Mouse (Mus musculus): Measurements from ENCODE around the gene Mdp1. TPM values are rescaled to one million over a fixed set of nuclear protein-coding genes. Genes with fewer than 3 reads are reported as not detected.

Gene Mdp1
- total RNA-seq (2021) (10 to 100 TPM; 45.3 to 49.1 TPM), polyA plus RNA-seq (2012; rRNA removed) (35.7 and 54.9 TPM in 2 replicates)
- long read RNA-seq, transcript Mdp1-202 (5 exons, 1,730 nt): minor isoform, 12 of 76 reads
- long read RNA-seq, transcript Mdp1-201 (6 exons, 1,733 nt): major isoform, 60 of 76 reads
- long read RNA-seq, partial matches to known transcripts: 0 of 76 reads
- long read RNA-seq, other reads (novel, unspliced or antisense): 4 of 76 reads

DNA sequence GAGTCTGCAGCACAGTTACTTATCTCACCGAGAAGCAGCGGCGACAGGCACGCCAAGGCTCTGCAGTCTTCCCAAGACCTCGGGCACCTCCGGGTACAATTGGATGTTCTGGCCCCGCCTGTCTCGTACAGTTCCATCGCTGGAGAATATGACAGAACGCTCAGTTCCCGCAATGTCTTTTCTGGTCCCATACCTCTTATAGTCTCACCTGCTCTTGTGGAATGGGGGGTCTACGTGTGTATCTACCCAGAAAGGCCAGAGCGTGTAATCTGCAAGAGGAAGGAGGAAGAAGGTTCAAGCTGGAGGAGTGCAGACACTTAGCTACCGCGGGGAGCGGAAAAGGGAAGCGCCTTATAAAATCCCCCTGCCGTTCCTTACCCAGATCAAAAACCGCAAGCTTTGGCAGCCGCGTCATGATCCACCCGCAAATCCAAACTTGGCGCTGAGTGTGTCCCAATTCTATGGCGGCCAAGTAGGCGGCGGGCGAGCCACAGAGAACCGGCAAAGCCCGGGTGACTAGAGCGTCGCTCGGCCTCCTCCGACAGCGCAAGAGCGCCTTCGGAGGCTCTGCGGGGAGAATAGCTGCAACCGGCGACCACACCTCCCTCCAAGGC, at the start of gene Mdp1:
Mdp1 (minus strand) TSS at position 549 of the 614 bp plus-strand sequence.
- peaks cover 12% of the 10 kb centered on the region; the same call in 1 of the 2 replicates for H3K36me3 ChIP-seq (ENCODE audit: control insufficient read depth, insufficient read depth, low read length)
- H3K9ac ChIP-seq (ENCODE audit: low read depth, low read length): peak within 1 kb of the TSS; percentile 79
- peak; percentile 82 to 88 for DNase-seq
- H3K27ac ChIP-seq: peak within 1 kb of the TSS; percentile 84
- H3K79me2 ChIP-seq (replicated peaks; ENCODE audit: control insufficient read depth, insufficient read depth, low read length): no peaks in the 10 kb centered on the region
- peak within 1 kb of the TSS; percentile 63 for H3K4me3 ChIP-seq
- peaks cover 1% of the 10 kb centered on the region for H3K4me1 ChIP-seq (ENCODE audit: control insufficient read depth, insufficient read depth, low read length)
- intact Hi-C loops (cut with DNase I): loop anchor here (2.0 kb wide), 1 partner anchor 17 kb away; the partner anchor contains the start of gene Tm9sf1
- peak; percentile 54 for TF ChIP-seq POLR2A (IDR thresholded peaks at IDR 0.05; ENCODE audit: insufficient read depth, low read depth, low read length)
- 0 out of 2 replicates have a peak, but pooled peaks have one; percentile 23 for TF ChIP-seq EP300 (IDR thresholded peaks at IDR 0.05; ENCODE audit: insufficient read depth, low read depth, low read length)
- TF ChIP-seq CTCF (IDR thresholded peaks at IDR 0.05): peak; percentile 80
- H3K27me3 ChIP-seq (ENCODE audit: control insufficient read depth, insufficient read depth, low read length): no peaks in the 10 kb centered on the region
- WGBS: under 1% methylated on average over 39 of the region's 39 CpGs

DNA sequence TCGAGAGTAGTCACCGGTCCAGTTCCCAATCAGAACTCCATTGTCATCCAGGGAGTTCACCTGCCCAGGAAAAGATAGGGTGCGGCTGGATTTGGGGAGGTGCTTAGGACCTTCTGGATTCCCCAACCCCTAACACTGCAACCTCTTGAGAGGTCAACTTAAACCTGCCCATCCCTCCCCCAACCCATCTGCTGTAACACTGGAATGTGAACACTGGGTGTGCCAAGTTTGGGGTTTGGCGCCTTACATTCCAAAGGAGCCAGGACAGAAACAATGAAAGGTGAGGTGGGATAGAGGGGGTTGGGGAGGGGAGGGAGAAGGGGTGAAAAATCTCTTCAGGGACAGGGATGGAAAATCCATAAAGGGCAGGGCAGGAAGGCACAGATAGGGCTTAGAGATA, 49.2 kb upstream of the Mdp1 start:
- intact Hi-C loops (cut with DNase I): no loop called here
- Histone ChIP-seq H3K27ac (no peak overlapping the region), H3K27me3 (ENCODE audit: control insufficient read depth, insufficient read depth, low read length) (peaks cover 1% of the 10 kb centered on the region; the same call in 1 of the 2 replicates), H3K9ac (ENCODE audit: low read depth, low read length) (no peak overlapping the region), H3K4me1 (ENCODE audit: control insufficient read depth, insufficient read depth, low read length) (no peaks in the 10 kb centered on the region), H3K4me3 (no peak overlapping the region), H3K36me3 (ENCODE audit: control insufficient read depth, insufficient read depth, low read length) (no peaks in the 10 kb centered on the region), H3K79me2 (replicated peaks; ENCODE audit: control insufficient read depth, insufficient read depth, low read length) (no peaks in the 10 kb centered on the region)
- TF ChIP-seq POLR2A (IDR thresholded peaks at IDR 0.05; ENCODE audit: insufficient read depth, low read depth, low read length) (no peak), EP300 (IDR thresholded peaks at IDR 0.05; ENCODE audit: insufficient read depth, low read depth, low read length) (no peak), CTCF (IDR thresholded peaks at IDR 0.05) (no peak)
- WGBS: 93% methylated on average over 4 of the region's 4 CpGs
- DNase-seq: no peak

DNA sequence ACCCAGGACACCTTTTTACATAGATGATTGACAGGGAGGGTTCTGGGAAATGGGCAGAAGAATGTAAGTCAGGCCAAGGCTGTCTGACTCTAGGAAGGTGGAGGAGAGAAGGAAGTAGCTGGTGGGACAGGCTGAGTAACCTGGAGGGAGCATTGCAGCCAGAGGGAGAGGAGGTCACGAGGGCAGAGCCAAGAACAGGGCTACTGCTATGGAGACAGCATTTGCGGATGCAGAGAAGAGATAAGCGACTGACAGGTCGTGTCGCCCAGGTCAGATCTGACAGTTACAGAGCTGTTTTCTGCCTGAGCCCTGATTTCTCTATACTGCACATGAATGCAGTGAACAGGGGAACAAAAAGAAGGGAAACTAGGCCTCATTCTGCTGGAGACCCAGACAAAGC, 47.1 kb upstream of the Mdp1 start:
- Histone ChIP-seq H3K79me2 (replicated peaks; ENCODE audit: control insufficient read depth, insufficient read depth, low read length) (no peaks in the 10 kb centered on the region), H3K27me3 (ENCODE audit: control insufficient read depth, insufficient read depth, low read length) (no peaks in the 10 kb centered on the region; the same call in 1 of the 2 replicates), H3K36me3 (ENCODE audit: control insufficient read depth, insufficient read depth, low read length) (no peaks in the 10 kb centered on the region), H3K9ac (ENCODE audit: low read depth, low read length) (no peak overlapping the region), H3K4me3 (no peak overlapping the region), H3K4me1 (ENCODE audit: control insufficient read depth, insufficient read depth, low read length) (no peaks in the 10 kb centered on the region), H3K27ac (no peak overlapping the region)
- intact Hi-C loops (cut with DNase I): no loop called here
- no peak for TF ChIP-seq EP300 (IDR thresholded peaks at IDR 0.05; ENCODE audit: insufficient read depth, low read depth, low read length)
- no peak for TF ChIP-seq POLR2A (IDR thresholded peaks at IDR 0.05; ENCODE audit: insufficient read depth, low read depth, low read length)
- TF ChIP-seq CTCF (IDR thresholded peaks at IDR 0.05): no peak
- 77% methylated on average over 5 of the region's 5 CpGs for WGBS
- DNase-seq: no peak

DNA sequence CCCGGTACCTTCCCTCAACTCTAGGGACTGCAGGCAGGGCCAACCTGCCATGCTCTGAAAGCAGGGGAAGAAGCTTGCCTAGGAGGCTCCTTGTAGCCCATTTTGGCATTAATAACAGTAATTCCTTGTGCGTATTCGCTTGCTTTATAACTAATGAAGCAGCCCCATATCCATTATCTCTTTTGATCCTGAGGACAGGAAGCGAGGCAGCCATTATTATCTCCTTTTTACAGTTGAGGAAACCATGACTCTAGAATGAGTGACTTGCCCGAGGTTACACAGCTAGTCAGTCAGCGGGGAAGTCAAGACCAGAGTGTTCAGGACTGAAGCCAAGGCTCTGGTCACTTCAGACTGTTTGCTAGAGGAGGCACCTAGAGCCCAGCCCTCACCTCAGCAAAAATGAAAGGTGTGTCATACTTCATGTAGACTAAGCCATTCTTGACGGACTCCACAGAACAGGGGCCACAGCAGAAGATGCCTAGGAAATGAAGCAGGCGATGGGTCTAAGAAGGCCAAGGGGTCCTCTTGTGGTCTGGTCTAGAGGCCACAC, 45.8 kb upstream of the Mdp1 start:
- H3K27me3 ChIP-seq (ENCODE audit: control insufficient read depth, insufficient read depth, low read length): no peaks in the 10 kb centered on the region
- no peak for DNase-seq
- intact Hi-C loops (cut with DNase I): no loop called here
- no peaks in the 10 kb centered on the region for H3K79me2 ChIP-seq (replicated peaks; ENCODE audit: control insufficient read depth, insufficient read depth, low read length)
- no peaks in the 10 kb centered on the region for H3K4me1 ChIP-seq (ENCODE audit: control insufficient read depth, insufficient read depth, low read length)
- H3K36me3 ChIP-seq (ENCODE audit: control insufficient read depth, insufficient read depth, low read length): no peaks in the 10 kb centered on the region
- H3K27ac ChIP-seq: no peak overlapping the region
- H3K4me3 ChIP-seq: no peak overlapping the region
- H3K9ac ChIP-seq (ENCODE audit: low read depth, low read length): no peak overlapping the region
- WGBS: 75% methylated on average over 8 of the region's 8 CpGs
- TF ChIP-seq EP300 (IDR thresholded peaks at IDR 0.05; ENCODE audit: insufficient read depth, low read depth, low read length): no peak
- TF ChIP-seq CTCF (IDR thresholded peaks at IDR 0.05): no peak
- TF ChIP-seq POLR2A (IDR thresholded peaks at IDR 0.05; ENCODE audit: insufficient read depth, low read depth, low read length): no peak

DNA sequence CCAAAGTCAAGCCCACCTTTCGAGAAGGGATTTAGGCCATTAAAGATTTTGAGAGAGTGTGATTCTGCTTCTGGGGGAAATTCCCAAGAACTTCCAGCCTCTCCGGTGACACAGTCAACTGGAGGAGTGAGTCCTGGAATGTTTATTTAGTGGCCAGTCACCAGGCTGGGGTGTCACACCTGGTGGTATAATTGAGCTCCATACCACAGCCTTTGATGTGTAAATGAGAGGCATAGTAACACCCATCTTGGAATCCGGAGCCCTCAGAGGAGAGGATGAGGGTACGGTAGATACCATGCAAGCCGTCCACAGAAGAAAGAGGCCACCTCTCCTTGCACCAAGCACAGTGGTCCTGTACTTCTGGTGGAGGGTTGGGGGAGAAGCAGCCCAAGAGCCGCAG, 42.5 kb upstream of the Mdp1 start:
- Histone ChIP-seq H3K27me3 (ENCODE audit: control insufficient read depth, insufficient read depth, low read length) (no peaks in the 10 kb centered on the region), H3K9ac (ENCODE audit: low read depth, low read length) (no peak overlapping the region), H3K36me3 (ENCODE audit: control insufficient read depth, insufficient read depth, low read length) (no peaks in the 10 kb centered on the region), H3K4me3 (no peak overlapping the region), H3K27ac (no peak overlapping the region), H3K79me2 (replicated peaks; ENCODE audit: control insufficient read depth, insufficient read depth, low read length) (no peaks in the 10 kb centered on the region), H3K4me1 (ENCODE audit: control insufficient read depth, insufficient read depth, low read length) (no peaks in the 10 kb centered on the region)
- DNase-seq: no peak
- intact Hi-C loops (cut with DNase I): loop anchor here (2.0 kb wide), 1 partner anchor 18 kb away; no protein-coding TSS in a partner anchor
- WGBS: 68% methylated on average over 6 of the region's 6 CpGs
- no peak for TF ChIP-seq CTCF (IDR thresholded peaks at IDR 0.05)
- no peak for TF ChIP-seq EP300 (IDR thresholded peaks at IDR 0.05; ENCODE audit: insufficient read depth, low read depth, low read length)
- TF ChIP-seq POLR2A (IDR thresholded peaks at IDR 0.05; ENCODE audit: insufficient read depth, low read depth, low read length): no peak

DNA sequence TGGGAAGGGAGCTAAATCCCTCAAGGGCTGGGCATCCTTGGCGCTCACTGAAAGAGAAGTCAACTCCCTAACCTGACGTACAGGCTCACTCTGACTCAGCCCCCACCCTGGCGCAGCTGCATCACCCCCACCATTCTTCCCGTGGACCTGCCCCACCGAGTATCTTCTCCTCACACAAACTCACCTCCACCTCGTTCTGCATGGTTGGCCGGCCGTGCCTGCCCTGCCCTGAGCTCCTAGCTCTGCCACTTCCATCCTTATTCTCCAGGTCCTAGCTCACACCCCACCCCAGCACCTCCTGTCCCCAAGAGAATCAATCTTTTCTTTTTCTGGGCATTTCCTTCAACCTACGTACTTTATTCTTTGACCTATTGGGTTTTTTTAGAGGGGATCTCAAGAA, 40.8 kb upstream of the Mdp1 start:
- Histone ChIP-seq H3K4me3 (no peak overlapping the region), H3K4me1 (ENCODE audit: control insufficient read depth, insufficient read depth, low read length) (no peaks in the 10 kb centered on the region), H3K79me2 (replicated peaks; ENCODE audit: control insufficient read depth, insufficient read depth, low read length) (no peaks in the 10 kb centered on the region), H3K9ac (ENCODE audit: low read depth, low read length) (no peak overlapping the region), H3K36me3 (ENCODE audit: control insufficient read depth, insufficient read depth, low read length) (no peaks in the 10 kb centered on the region), H3K27me3 (ENCODE audit: control insufficient read depth, insufficient read depth, low read length) (no peaks in the 10 kb centered on the region), H3K27ac (no peak overlapping the region)
- WGBS: 64% methylated on average over 9 of the region's 9 CpGs
- intact Hi-C loops (cut with DNase I): no loop called here
- DNase-seq: no peak
- no peak for TF ChIP-seq EP300 (IDR thresholded peaks at IDR 0.05; ENCODE audit: insufficient read depth, low read depth, low read length)
- TF ChIP-seq CTCF (IDR thresholded peaks at IDR 0.05): no peak

All from heart, adult 2 months (tissue).